Mouse (Mus musculus) urinary bladder, postnatal 36 days (tissue): ENCODE data around the gene Fktn.
"Not testable (repeated sequence)": the region's sequence is repeated elsewhere in the genome, so short reads cannot be mapped to it uniquely, and the experiment has no call there.

Experiments
- DNase-seq, 2 experiments: peaks; one replicate each; pipeline ENCODE4 v3.0.0; 2022; ENCODE audit warnings: low spot score in 2 of 2, mixed read lengths in 1 of 2

Gene Fktn

DNA sequence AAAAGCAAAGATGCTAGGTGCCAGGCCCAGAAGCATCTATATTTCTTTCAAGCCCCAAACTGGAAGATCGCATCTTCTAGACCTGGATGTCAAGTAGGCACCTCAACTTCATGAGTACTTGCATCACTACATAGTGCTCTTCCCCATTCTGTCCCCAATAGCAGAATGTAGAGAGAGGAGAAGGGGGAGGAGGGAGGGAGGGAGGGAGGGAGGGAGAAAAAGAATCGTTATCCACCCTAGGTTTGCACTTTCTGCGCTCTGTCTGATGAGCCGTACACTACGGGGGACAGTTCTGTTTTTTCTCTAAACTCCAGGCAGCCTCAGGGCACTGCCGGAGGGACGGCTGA, at the start of gene Fktn:
TSS of gene Fktn (plus strand) at position 295 of the 347 bp plus-strand sequence.
- no peak for DNase-seq

DNA sequence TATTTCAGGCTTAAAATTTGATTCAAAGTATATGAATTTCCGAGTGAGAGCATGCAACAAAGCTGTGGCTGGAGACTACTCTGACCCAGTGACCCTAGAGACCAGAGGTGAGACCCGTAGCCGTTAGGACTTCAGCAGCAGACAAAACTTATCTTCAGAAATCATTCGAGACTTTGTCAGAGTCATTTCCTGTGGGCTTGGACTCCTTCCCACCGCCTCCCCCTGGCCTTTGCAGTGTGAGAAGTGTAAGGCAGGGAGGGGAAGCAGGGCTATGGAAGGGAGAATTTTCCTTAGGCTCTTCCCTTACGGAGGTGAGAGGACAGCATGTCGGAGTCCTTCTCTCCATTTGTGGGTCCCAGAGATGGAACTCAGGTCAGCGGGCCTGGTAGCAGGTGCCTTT, 31.7 kb upstream of the Fktn start:
- DNase-seq: no peak

DNA sequence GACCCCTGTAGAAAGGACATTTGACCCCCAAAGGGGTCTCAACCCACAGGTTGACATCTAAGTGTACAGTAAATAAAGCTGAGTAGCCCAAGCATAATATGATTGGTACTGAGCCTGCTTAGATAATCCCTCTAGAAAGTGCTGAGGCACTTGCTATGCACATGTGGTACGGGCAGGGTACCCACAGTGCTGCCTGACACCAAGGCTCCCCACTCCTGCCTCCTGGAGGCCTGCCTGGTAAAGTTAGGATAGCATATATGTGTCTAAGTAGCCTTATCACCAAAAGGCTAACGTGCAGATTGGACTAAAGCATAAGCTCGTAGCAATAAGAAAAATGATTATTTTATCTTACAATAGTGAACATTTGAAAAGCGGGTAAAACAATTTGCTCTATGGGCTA, 24.8 kb upstream of the Fktn start:
- DNase-seq: no peak

DNA sequence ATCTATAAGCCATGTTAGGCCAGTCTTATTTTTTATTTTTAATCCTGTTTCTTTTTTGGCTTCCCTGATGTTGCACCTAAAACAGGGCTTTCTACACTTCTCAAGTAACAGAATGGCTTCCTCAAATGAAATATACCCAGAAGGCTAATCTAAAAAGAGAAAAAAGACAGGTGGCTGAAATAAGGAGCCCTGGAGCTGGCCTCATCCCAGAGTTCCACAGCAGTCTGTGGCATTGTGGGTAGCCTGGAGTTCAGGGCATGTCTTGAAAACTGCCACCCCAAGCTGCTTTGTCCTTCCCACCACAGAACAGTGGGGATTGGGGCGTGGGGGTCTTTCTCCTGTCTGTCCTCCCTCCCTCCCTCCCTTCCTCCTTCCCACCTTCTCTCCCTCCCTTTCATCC, 22.4 kb upstream of the Fktn start:
- no peak for DNase-seq

DNA sequence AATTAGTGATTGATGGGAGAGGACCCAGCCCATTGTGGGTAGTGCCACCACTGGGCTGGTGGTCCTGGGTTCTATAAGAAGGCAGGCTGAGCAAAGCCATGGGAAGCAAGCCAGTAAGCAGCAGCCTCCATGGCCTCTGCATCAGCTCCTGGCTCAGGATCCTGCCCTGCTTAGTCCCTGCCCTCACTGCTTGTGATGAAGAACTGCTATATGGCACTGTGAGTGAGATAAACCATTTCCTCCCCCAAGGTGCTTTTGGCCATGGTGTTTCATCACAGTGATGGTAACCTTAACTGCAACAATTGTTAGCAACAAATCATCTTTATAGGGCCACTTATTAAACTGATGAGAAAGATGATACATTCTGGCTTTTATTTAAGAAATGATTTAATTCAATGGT, 4.6 kb upstream of the Fktn start:
- DNase-seq: not testable (repeated sequence)

DNA sequence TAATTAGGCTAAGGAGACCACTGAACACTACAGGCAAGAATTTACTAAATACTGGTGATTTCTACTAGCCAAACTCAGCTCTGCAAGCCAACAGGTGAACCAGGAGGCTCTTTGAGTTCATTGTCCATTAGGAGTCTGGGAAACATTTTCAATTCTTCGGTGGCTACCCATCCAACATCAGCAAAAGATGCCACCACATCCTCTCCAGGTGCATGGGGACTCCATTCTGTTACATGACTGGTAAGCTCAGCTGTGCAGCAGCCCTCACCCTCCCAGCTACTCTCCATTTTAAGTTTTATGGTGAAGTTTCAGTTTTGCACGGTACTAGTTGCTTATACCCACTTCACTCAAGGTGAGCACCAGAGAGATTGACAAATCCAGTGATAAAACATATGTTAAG, 3.8 kb upstream of the Fktn start:
- DNase-seq: no peak

DNA sequence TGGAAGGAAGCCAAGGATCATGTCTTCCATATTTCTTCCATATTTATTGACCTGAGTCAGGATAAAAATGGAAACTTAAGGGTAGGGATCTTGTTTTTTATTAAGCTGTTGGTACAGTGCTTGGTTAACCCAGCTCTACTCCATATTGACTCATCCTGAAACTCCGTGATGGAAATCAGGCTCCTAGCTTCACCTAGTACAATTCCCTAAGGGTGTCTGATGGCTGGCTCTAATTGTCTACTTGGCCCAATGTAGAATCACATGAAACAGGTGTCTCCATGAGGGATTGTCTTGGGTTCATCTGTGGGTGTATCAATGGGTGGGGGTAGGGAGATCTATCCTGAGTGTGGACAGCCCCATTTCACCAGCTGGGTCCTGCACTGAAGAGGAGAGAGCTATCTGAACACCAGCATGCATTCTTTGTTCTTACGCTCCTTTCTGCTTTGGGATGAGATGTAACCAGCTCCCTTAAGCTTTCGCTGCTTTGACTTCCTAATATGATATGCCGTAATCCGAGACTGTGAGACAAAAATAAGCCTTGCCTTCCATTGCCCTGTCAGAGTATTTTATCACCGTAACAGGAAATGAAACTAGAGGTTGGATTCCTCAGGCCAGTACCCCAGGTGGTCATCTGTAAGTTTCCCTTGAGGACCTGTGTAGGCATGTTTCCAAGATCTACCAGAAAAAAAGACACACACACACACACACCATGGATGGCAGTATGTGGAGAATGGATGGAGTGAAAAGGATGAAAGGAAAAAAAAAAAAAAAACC, 3.1 kb upstream of the Fktn start:
- DNase-seq: no peak

DNA sequence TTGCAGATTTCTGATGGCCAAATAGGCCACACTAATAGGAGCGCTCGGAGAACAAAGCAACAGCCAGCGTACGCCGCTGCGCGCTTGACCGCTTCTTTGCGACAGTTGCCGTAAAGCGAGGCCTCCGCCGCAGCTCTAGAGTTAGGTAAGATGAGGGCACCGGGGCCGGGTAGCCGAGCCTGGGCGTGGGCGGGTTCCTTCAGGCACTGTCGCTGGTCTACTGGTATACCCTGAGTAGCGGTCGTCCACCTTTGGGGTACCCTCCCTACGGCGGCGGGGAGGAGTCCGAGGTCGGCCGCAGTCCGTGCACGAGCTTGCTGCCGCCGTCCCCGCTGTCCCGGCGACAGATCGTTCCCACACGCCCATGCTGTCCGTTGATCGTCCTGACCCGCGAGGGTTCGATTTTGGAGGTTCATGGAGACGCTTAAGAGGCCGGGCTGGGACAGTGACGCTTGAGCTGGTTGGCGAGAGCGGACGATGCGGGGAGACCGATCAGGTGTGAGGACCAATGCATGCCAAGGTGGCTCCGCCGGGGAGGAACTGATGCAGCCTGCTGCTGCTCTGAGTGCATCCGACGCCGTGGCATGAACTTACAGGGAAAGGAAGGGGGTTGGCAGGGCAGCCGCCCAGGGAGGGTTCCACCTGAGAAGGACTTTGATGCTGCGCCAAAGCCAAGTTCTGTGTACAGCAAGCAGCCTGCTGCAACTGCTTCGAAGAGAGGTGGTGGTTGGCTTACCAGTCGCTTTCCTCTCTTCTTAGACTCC, 435 bp downstream of the Fktn start:
- peak; percentile 82 to 87 for DNase-seq

DNA sequence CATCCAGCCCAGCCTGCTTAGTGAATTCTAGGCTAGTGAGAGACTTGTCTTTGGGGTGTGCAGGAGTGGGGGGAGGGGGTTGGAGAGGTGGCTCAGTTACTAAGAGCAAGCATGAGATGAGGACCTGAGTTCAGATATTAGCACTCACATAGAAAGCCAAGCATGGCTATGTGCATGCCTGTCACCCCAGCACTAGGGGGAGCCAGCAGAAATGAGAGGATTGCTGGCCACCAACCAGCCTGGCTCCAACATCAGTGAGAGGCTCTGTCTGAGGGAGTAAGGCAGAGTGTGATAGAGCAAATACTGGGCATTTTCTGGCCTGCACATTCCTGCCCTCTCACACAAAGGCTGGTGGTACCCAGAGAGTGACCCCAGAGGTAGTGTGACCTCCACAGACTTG, 2.2 kb downstream of the Fktn start:
- peak in 1 of 2 experiments; percentile 4 for DNase-seq

DNA sequence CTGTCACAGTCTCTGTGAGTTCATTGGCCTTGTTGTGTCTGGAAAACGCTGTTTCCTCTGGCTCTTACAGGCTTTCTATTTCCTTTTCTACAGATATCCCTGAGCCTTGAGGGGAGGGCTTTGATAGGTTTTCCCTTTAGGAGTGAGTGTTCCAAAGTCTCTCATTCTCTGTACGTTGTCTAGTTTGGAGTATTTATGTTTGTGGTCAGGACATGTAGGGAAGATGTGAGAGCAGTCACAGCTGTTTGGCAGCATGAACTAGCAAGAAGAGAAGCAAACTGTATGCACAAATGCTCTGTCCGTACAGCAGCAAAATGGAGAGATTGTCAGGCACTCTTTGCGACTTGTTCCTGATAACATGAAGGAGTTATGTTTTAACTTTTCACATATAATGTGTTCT, 3.7 kb downstream of the Fktn start:
- no peak for DNase-seq

DNA sequence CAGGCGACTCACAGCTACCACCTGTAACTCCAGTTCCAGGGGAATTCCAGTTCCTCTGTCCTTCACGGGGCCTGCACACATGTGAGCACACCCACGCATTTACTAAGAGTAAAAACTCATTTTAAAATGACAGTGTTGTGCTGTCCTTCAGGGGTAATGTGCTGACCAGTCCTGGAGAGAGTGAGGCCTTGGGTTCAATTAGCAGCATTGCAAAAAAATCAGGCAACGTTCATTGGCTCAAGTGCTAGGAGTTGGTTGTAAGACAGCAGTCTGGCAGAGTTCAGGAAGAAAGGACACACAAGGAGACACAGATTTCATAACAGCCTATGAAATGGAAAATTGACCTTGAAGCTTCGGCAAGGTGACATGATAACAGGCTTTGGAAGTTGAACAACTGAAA, 4.5 kb downstream of the Fktn start:
- DNase-seq: no peak

DNA sequence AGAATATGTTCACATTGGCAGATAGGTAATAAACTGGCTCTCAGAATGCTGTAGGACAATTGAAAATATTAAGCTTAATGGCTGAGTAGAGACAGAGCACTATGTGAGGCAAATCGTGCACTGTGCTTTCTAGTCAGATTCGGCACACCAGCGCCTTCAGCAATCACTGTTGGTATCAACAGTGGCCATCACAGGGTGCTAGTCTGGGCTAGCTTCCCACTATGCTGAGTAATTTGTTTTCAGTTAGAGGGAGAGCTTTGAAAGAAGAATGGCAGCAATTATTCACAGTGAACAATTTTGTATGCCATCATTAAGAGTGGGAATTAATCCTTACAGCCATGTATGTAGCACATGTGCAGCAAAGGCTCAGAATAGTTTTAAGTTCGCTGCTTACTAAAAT, 8.7 kb downstream of the Fktn start:
- DNase-seq: no peak

DNA sequence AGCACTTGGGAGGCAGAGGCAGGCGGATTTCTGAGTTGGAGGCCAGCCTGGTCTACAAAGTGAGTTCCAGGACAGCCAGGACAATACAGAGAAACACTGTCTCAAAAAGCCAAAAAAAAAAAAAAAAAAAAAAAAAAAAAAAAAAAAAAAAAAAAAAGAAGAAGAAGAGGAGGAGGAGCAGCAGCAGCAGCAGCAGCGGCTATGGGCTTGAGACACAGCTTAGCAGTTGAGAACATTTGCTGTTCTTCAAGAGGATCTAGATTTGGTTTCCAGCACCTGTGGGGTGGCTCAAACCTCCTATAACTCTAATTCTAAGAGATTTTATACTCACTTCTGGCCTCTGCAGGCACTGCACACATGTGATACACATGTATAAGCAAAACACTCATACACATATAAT, 12.3 kb downstream of the Fktn start:
- DNase-seq: not testable (repeated sequence)

DNA sequence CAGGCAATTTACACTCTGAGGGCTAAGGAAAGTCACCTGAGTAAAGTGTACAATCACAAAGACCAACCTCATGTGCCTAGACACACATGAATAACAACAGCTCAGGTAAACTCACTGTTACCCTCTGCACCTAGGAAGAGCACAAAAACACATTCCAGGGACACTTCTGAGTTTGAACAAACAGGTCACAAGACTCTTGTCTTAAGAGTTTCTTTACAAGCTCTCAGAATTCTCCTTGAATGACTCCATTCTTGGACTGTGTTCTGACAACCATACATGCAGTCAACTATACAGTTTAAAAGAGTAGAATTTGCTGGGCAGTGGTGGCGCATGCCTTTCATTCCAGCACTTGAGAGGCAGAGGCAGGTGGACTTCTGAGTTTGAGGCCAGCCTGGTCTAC, 14.3 kb downstream of the Fktn start:
- no peak for DNase-seq

DNA sequence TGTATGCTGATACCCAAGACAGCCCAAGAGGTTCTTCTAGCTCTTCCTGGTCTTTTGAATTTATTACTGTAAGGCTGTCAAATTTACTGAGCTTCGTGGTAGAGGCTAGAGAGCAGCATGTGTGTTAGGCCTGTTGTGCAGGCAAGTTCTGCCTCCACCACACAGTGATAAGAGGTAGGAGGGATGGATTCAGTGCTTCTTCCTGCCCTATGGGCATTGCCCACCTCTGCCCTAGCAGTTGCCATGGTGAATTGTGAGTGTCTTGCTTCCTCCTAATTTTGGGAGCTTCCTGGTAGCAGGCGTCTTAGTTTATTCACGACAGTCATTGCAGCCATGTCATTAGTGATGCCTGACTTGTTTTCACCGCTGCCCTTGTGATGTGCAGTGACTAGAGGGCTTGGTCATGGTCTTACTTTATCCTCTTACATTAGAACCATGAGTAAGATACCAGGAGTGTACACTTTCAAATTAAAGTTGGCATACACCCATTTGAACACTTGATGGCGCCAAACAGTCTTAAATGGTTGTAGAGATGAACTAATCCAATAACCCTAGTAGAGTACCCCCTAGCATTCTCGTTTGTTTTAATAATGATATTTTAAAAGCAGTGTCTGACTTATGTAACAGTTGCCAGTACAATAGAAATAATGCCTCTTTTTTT, 25.3 kb downstream of the Fktn start:
- peak in 1 of 2 experiments; percentile 15 for DNase-seq

DNA sequence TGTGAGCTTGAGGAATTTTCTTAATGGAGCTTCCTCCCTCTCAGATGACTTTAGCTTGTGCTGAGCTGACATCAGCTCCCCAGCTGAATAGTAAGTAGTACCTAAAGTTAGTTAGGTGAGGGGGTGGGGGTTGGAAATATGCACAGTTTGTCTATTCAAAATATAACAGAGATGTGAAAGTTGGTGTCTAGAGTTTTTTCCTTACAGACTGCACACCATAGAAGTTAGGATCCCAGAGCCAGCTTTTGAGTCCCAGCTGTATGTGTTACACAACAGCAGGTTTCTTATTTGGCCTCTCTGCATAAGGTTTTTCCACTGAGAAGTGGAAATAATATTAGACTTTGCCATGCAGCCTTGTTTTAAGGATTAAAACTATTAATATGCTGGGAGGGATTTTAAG, 36.0 kb downstream of the Fktn start:
- DNase-seq: no peak

DNA sequence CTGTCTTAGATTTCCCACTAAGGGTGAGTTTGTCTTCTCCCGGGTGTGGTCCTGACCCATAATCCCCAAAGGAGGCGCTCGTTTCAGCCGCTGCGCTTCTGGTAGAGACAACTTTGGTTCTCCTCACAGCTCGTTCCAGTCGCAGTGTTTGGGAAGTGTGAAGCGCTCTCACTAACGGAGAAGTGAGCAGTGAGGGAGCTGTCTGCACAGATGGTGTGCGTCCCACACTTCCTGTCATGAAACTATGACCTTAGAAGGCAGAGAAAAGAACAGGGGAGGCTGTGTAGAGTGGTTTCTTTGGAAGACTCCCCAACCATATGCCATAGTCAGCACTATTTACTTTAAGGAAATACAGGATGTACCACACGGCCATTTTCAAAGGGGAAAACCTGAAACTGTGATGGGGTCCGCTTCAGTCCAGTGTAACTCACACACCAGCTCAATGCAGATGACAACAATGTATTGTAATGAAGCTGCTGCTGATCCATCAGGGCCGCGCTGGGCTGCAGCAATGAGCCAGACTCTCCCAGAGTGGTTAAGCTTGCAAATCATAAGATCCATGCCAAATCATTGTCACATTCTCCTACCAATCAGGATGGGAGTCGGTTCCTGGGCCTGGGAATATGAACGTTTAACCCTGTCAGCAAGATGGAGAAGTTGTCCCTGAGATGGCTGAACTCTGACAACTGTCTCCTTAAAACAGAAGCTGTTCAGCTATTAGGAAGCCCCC, 36.8 kb downstream of the Fktn start:
- DNase-seq: no peak

DNA sequence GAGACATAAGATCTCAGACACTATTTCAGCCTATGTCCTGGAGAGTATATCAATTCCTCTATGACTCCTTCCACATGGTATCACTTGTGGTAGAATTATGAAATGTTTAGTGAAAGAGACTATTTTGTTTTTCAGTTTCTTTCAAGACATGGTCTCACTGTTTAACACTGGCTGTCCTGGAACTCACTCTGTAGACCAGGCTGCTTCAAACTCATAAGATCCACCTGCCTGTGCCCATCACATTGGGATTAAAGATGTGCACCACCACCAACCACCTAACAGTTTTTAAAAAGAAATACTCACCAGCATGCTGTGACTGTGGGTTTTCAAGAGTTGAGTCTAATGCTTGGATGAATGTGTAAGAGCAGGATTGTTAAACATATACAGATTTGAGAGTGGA, 43.2 kb downstream of the Fktn start:
- no peak for DNase-seq

DNA sequence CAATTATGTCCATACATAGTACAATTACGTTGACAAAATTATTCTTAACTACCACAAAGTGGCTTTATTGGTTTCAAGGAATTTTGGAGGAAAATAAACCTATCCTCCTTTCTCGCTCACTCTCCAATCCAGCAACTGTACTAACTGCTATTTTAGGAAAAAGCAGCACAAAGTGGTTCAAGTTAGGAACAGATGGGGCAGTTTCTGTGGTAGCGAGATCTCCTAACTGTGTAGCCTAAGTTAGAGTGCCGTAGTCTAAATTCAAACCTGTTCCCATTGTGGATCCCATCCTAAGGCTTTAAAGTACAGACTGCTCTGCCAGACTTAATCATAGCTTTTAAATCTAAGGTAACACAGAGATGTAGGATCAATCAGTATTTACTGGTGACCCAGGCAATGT, 45.0 kb downstream of the Fktn start:
- no peak for DNase-seq

DNA sequence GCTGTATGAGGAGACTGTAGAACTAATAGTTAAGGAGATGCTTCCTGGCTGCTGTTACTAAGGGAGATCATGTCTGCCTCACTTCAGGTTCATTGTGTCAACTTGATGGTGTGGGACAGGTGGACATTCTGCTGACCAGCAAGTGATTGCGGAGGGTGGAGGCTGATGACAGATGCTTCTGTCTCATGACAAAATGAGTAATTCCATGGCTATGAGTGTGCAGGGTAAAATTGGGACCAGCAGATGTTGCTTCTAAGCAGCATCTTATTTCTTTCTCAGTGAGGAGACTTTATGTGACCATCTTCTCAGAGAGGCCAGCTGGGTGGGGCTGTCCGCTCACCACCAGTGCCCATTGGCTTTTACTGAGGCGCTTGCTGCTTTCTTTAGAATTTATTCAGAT, 45.9 kb downstream of the Fktn start:
- no peak for DNase-seq

DNA sequence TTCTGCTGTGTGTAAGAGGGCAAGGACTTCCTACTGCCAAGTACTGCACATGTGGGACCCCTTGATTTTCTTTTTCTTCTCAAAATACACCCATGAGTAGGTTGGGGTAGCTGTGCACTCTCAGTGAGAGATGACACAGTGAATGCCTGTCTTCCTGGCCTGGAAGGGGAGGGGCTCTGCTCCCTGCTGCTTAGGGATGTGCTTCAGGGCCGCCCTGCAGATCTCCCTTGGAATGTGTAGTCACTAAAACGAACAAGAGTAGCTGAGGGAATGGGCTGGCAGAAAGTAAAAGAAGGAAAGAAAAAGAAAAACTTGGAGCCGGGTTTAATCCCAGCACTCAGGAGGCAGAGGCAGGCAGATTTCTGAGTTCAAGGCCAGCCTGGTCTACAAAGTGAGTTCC, 48.7 kb downstream of the Fktn start:
- DNase-seq: no peak
